Mouse (Mus musculus): Measurements from ENCODE around the gene Gm5089. TPM values are rescaled to one million over a fixed set of nuclear protein-coding genes. Genes with fewer than 3 reads are reported as not detected.

Gene Gm5089
- polyA plus RNA-seq, 1 experiment from 2014 or later, result 0.64 TPM

GRCm38 (mm10) chr14:122452701-122453387, 1.9 kb upstream of the Gm5089 start:
- no peaks in the 10 kb centered on the region for H3K9me3 ChIP-seq (ENCODE audit: control insufficient read depth, low read length)
- H3K4me2 ChIP-seq, result peak overlapping the region; percentile 41
- peak overlapping the region; percentile 39 for H3K9ac ChIP-seq (ENCODE audit: low read length)
- WGBS, result 3% methylated on average over 13 of the region's 13 CpGs
- DNase-seq (ENCODE audit: low spot score, missing footprints) (peak; percentile 92), ATAC-seq (ENCODE audit: low FRiP score) (peak; percentile 60)
- H3K27ac ChIP-seq (ENCODE audit: low read depth, low read length), result peak overlapping the region; percentile 85
- H3K36me3 ChIP-seq (ENCODE audit: control insufficient read depth, insufficient read depth, low read length), result no peaks in the 10 kb centered on the region
- H3K4me3 ChIP-seq (ENCODE audit: low read depth, low read length), result no peak overlapping the region
- H3K4me1 ChIP-seq (ENCODE audit: control insufficient read depth, insufficient read depth, low read length), result peaks cover 57% of the 10 kb centered on the region
- peaks cover 49% of the 10 kb centered on the region for H3K27me3 ChIP-seq (ENCODE audit: control insufficient read depth, insufficient read depth, low read length)

DNA sequence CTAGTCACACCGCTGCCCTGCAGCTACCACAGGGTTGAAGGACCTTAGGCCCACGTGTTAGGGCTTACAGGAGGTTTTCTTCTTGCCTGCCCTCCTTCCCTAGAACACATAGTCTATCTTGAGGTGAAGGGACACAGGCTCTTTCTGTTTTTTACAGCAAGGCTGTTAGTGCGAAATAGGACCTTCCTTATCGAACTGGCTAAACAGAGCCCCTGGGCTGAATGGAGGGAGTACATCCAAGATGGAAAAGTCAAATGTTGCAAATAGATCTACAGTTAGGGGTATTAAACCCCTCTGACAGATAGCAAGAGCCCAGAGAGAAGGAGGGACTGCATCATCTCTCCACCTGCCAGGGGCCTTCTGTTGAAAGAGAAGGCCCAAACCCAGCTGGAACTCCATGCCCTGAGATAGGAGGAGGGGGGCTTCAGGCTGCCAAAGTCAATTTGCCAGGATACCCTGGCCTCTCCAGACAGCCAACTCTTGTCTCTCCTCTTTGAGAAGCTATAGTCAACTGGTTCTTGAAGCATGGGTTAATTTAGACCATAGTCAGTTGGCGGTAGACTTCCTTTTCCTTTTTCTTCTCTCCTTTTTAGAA, 733 bp upstream of the Gm5089 start:
- Histone ChIP-seq H3K9me3 (ENCODE audit: control insufficient read depth, low read length) (no peaks in the 10 kb centered on the region), H3K27me3 (ENCODE audit: control insufficient read depth, insufficient read depth, low read length) (peaks cover 51% of the 10 kb centered on the region), H3K4me3 (ENCODE audit: low read depth, low read length) (peak overlapping the region; percentile 39), H3K4me1 (ENCODE audit: control insufficient read depth, insufficient read depth, low read length) (peaks cover 57% of the 10 kb centered on the region), H3K9ac (ENCODE audit: low read length) (peak overlapping the region; percentile 75), H3K4me2 (peak overlapping the region; percentile 72), H3K36me3 (ENCODE audit: control insufficient read depth, insufficient read depth, low read length) (no peaks in the 10 kb centered on the region), H3K27ac (ENCODE audit: low read depth, low read length) (no peak overlapping the region; the same call in 1 of the 2 replicates)
- ATAC-seq (ENCODE audit: low FRiP score), result no peak
- DNase-seq (ENCODE audit: low spot score, missing footprints), result peak; percentile 91
- WGBS, result 48% methylated on average over 5 of the region's 5 CpGs

DNA sequence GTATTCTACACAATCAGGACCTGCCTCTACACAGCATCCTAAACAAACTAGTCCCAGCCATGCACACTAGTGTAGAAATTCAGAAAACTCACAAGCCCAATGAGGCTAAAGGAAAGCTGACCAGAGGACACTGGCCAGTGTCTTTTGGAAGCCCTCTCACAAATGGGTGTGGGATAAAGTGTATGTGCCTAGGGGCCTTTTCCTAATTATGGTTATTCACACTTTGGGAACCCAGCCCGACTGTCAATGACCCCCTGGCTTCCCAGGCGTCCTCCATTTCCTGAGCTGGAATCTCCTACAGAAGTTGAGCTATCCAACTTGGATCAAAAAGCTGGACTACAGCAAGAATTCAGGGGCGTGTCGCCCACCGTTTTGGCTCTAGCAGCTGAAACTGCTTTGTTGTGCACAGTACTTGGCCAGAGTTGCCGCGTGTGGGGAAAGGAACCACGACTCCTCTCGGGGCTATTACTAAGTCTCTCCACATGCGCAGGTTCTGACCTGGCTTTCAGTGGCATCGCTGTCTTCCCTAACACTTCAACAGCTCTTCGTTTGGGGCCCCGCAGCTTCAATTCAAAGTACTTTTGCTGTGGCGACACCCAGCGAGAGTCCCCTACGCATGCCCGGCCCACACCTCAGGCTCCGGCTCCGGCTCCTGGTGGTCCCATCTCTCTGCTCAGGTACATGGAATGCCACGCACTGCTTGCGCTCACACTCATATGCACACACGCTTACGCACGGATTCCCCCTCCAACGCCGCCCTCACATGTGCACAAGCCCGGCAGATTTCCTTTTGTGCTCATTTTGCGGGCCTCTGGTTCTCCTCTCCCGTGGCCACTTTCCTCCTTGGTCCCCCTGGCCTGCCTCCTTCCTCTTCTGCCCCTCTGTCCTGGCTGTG, 1.1 kb downstream of the Gm5089 start:
- H3K27me3 ChIP-seq (ENCODE audit: control insufficient read depth, insufficient read depth, low read length), result peaks cover 46% of the 10 kb centered on the region
- H3K9me3 ChIP-seq (ENCODE audit: control insufficient read depth, low read length), result no peaks in the 10 kb centered on the region
- peak overlapping the region; percentile 75 for H3K9ac ChIP-seq (ENCODE audit: low read length)
- DNase-seq (ENCODE audit: low spot score, missing footprints) (peak; percentile 95), ATAC-seq (ENCODE audit: low FRiP score) (0 out of 2 replicates have a peak, but pooled peaks have one; percentile 0)
- H3K4me2 ChIP-seq, result peak overlapping the region; percentile 72
- H3K4me1 ChIP-seq (ENCODE audit: control insufficient read depth, insufficient read depth, low read length), result peaks cover 48% of the 10 kb centered on the region
- 2% methylated on average over 29 of the region's 29 CpGs for WGBS
- H3K4me3 ChIP-seq (ENCODE audit: low read depth, low read length), result peak overlapping the region; percentile 39
- no peaks in the 10 kb centered on the region for H3K36me3 ChIP-seq (ENCODE audit: control insufficient read depth, insufficient read depth, low read length)
- peak overlapping the region; percentile 73 for H3K27ac ChIP-seq (ENCODE audit: low read depth, low read length)

DNA sequence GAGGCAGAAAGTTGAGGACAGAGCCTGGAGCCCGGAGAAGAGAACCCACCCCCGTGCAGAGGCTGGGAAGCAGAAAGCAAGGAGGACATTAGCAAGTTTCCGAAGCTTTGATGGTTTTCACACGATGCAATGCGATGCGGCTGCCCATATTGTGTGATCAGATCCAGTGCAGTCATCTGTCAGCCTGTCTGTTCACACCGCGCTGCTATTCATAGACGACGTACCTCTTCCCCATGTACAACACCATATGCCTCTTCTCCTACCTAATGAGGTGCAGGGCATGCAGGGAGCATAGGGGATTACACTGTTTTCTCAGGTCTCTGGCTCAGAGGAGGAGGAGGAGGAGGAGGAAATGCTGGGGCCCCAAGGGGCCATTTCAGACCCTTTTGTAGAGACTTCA, 14.1 kb downstream of the Gm5089 start:
- Histone ChIP-seq H3K4me3 (ENCODE audit: low read depth, low read length) (no peak overlapping the region), H3K27ac (ENCODE audit: low read depth, low read length) (no peak overlapping the region), H3K9me3 (ENCODE audit: control insufficient read depth, low read length) (no peaks in the 10 kb centered on the region), H3K36me3 (ENCODE audit: control insufficient read depth, insufficient read depth, low read length) (no peaks in the 10 kb centered on the region), H3K4me2 (no peak overlapping the region), H3K9ac (ENCODE audit: low read length) (no peak overlapping the region), H3K27me3 (ENCODE audit: control insufficient read depth, insufficient read depth, low read length) (no peaks in the 10 kb centered on the region), H3K4me1 (ENCODE audit: control insufficient read depth, insufficient read depth, low read length) (no peaks in the 10 kb centered on the region)
- ATAC-seq (ENCODE audit: low FRiP score) (no peak), DNase-seq (ENCODE audit: low spot score, missing footprints) (no peak)
- WGBS, result 78% methylated on average over 10 of the region's 10 CpGs

GRCm38 (mm10) chr14:122434039-122434438, 16.9 kb downstream of the Gm5089 start:
- WGBS, result 90% methylated on average over 10 of the region's 10 CpGs
- H3K4me1 ChIP-seq (ENCODE audit: control insufficient read depth, insufficient read depth, low read length), result no peaks in the 10 kb centered on the region
- no peaks in the 10 kb centered on the region for H3K36me3 ChIP-seq (ENCODE audit: control insufficient read depth, insufficient read depth, low read length)
- ATAC-seq (ENCODE audit: low FRiP score) (no peak), DNase-seq (ENCODE audit: low spot score, missing footprints) (no peak)
- no peak overlapping the region for H3K27ac ChIP-seq (ENCODE audit: low read depth, low read length)
- H3K9me3 ChIP-seq (ENCODE audit: control insufficient read depth, low read length), result no peaks in the 10 kb centered on the region
- no peak overlapping the region for H3K4me2 ChIP-seq
- no peaks in the 10 kb centered on the region for H3K27me3 ChIP-seq (ENCODE audit: control insufficient read depth, insufficient read depth, low read length)
- H3K4me3 ChIP-seq (ENCODE audit: low read depth, low read length), result no peak overlapping the region
- no peak overlapping the region for H3K9ac ChIP-seq (ENCODE audit: low read length)

DNA sequence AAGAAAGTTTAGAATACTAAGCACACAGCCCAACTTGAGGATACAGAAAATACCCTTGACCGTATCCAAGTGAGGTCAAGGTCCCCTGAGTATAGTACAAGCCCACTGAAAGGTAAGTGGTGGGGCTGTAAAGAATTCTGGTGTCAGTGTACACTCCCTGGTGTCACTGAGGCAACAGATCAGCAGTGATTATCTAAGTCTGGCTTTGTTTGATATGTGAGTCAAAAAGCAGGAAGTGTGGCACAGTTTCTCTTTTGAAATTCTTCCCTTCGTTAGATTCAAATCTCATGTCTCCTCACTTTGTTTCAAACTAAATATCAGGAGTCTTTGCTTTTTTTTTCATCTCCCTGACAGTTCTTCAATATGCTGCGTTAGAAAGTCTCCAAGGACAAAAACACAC, 18.4 kb downstream of the Gm5089 start:
- H3K27me3 ChIP-seq (ENCODE audit: control insufficient read depth, insufficient read depth, low read length), result no peaks in the 10 kb centered on the region
- no peaks in the 10 kb centered on the region for H3K36me3 ChIP-seq (ENCODE audit: control insufficient read depth, insufficient read depth, low read length)
- no peak overlapping the region for H3K4me2 ChIP-seq
- DNase-seq (ENCODE audit: low spot score, missing footprints) (peak; percentile 83), ATAC-seq (ENCODE audit: low FRiP score) (no peak)
- H3K4me3 ChIP-seq (ENCODE audit: low read depth, low read length), result no peak overlapping the region
- H3K4me1 ChIP-seq (ENCODE audit: control insufficient read depth, insufficient read depth, low read length), result no peaks in the 10 kb centered on the region
- H3K27ac ChIP-seq (ENCODE audit: low read depth, low read length), result no peak overlapping the region
- no peak overlapping the region for H3K9ac ChIP-seq (ENCODE audit: low read length)
- H3K9me3 ChIP-seq (ENCODE audit: control insufficient read depth, low read length), result no peaks in the 10 kb centered on the region
- WGBS, result 75% methylated on average over 3 of the region's 3 CpGs

- WGBS, result 83% methylated on average over 3 of the region's 3 CpGs
- no peak overlapping the region for H3K4me3 ChIP-seq (ENCODE audit: low read depth, low read length)
- ATAC-seq (ENCODE audit: low FRiP score) (no peak), DNase-seq (ENCODE audit: low spot score, missing footprints) (peak; percentile 81)
- no peaks in the 10 kb centered on the region for H3K27me3 ChIP-seq (ENCODE audit: control insufficient read depth, insufficient read depth, low read length)
- peaks cover 2% of the 10 kb centered on the region; the same call in 1 of the 2 replicates for H3K4me1 ChIP-seq (ENCODE audit: control insufficient read depth, insufficient read depth, low read length)
- H3K4me2 ChIP-seq, result no peak overlapping the region
- H3K27ac ChIP-seq (ENCODE audit: low read depth, low read length), result no peak overlapping the region
- no peaks in the 10 kb centered on the region for H3K9me3 ChIP-seq (ENCODE audit: control insufficient read depth, low read length)
- no peak overlapping the region for H3K9ac ChIP-seq (ENCODE audit: low read length)
- H3K36me3 ChIP-seq (ENCODE audit: control insufficient read depth, insufficient read depth, low read length), result no peaks in the 10 kb centered on the region
Measured at GRCm38 (mm10) chr14:122427654-122428053, 23.3 kb downstream of the Gm5089 start.

DNA sequence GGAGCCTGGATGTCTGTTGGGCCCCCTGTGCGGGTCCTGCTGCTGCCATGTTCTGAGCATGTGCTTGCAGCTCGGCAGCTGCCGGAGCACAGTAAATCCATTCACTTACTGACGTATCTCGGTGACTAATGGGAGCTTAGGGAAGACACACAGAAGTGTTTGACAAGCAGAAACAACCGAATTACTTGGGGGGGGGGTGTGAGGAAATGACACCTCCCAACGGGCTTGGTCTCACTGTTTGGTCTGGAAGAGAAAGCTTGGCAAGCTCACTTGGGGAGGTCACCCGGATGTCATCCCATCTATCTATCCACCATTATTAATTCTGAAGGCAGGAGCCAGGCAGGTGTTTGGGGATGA, 23.7 kb downstream of the Gm5089 start:
- 57% methylated on average over 8 of the region's 8 CpGs for WGBS
- H3K4me2 ChIP-seq, result no peak overlapping the region
- H3K4me3 ChIP-seq (ENCODE audit: low read depth, low read length), result no peak overlapping the region
- peak overlapping the region; percentile 12; the same call in 1 of the 2 replicates for H3K27ac ChIP-seq (ENCODE audit: low read depth, low read length)
- no peak overlapping the region for H3K9ac ChIP-seq (ENCODE audit: low read length)
- H3K9me3 ChIP-seq (ENCODE audit: control insufficient read depth, low read length), result no peaks in the 10 kb centered on the region
- H3K4me1 ChIP-seq (ENCODE audit: control insufficient read depth, insufficient read depth, low read length), result peaks cover 2% of the 10 kb centered on the region; the same call in 1 of the 2 replicates
- no peaks in the 10 kb centered on the region for H3K27me3 ChIP-seq (ENCODE audit: control insufficient read depth, insufficient read depth, low read length)
- peak; percentile 85 for DNase-seq (ENCODE audit: low spot score, missing footprints)
- H3K36me3 ChIP-seq (ENCODE audit: control insufficient read depth, insufficient read depth, low read length), result no peaks in the 10 kb centered on the region
- ATAC-seq (ENCODE audit: low FRiP score), result 0 out of 2 replicates have a peak, but pooled peaks have one; percentile 61

All from midbrain, embryonic 11.5 days (tissue).